Mouse (Mus musculus): Measurements from ENCODE around the gene Rbbp6. TPM values are rescaled to one million over a fixed set of nuclear protein-coding genes. Genes with fewer than 3 reads are reported as not detected.

Rbbp6 gene
- polyA plus RNA-seq, 2 experiments: 34.4 to 66.1 TPM

- no peak overlapping the region for H3K4me3 ChIP-seq (replicated peaks; ENCODE audit: low read length)
- no peaks in the 10 kb centered on the region for H3K27me3 ChIP-seq (ENCODE audit: control insufficient read depth, insufficient read depth, low read length)
- H3K9me3 ChIP-seq (ENCODE audit: control insufficient read depth, low read length): no peaks in the 10 kb centered on the region
- no peak overlapping the region for H3K27ac ChIP-seq (replicated peaks; ENCODE audit: low read depth, low read length)
- H3K4me1 ChIP-seq (ENCODE audit: control insufficient read depth, insufficient read depth, low read length): no peaks in the 10 kb centered on the region
- no peak overlapping the region for H3K4me2 ChIP-seq (replicated peaks; ENCODE audit: low read depth, low read length, severe bottlenecking)
- TF ChIP-seq POLR2A (IDR thresholded peaks at IDR 0.05; ENCODE audit: borderline replicate concordance, extremely low read depth, insufficient read depth, insufficient read length): no peak
- ATAC-seq (ENCODE audit: low FRiP score, low read depth) (no peak), DNase-seq (ENCODE audit: low spot score) (no peak)
- WGBS: 73% methylated on average over 9 of the region's 9 CpGs
- H3K9ac ChIP-seq (ENCODE audit: low read depth, low read length, severe bottlenecking): no peak overlapping the region
- H3K36me3 ChIP-seq (ENCODE audit: control insufficient read depth, insufficient read depth, low read length): no peaks in the 10 kb centered on the region
These were observed 59.6 kb downstream of the Rbbp6 start for GRCm38 (mm10) chr7:123025123-123025522.

- no peaks in the 10 kb centered on the region for H3K9me3 ChIP-seq (ENCODE audit: control insufficient read depth, low read length)
- H3K4me1 ChIP-seq (ENCODE audit: control insufficient read depth, insufficient read depth, low read length): peaks cover 8% of the 10 kb centered on the region
- H3K4me2 ChIP-seq (replicated peaks; ENCODE audit: low read depth, low read length, severe bottlenecking): peak overlapping the region; percentile 70
- DNase-seq (ENCODE audit: low spot score) (no peak), ATAC-seq (ENCODE audit: low FRiP score, low read depth) (no peak; the same call in 1 of the 2 replicates)
- H3K27ac ChIP-seq (replicated peaks; ENCODE audit: low read depth, low read length): no peak overlapping the region
- H3K9ac ChIP-seq (ENCODE audit: low read depth, low read length, severe bottlenecking): peak overlapping the region; percentile 38; the same call in 1 of the 2 replicates
- 17% methylated on average over 13 of the region's 13 CpGs for WGBS
- H3K36me3 ChIP-seq (ENCODE audit: control insufficient read depth, insufficient read depth, low read length): no peaks in the 10 kb centered on the region
- peak overlapping the region; percentile 35 for H3K4me3 ChIP-seq (replicated peaks; ENCODE audit: low read length)
- no peaks in the 10 kb centered on the region for H3K27me3 ChIP-seq (ENCODE audit: control insufficient read depth, insufficient read depth, low read length)
- TF ChIP-seq POLR2A (IDR thresholded peaks at IDR 0.05; ENCODE audit: borderline replicate concordance, extremely low read depth, insufficient read depth, insufficient read length): no peak
These were observed 64.8 kb downstream of the Rbbp6 start for GRCm38 (mm10) chr7:123030295-123030694.

DNA sequence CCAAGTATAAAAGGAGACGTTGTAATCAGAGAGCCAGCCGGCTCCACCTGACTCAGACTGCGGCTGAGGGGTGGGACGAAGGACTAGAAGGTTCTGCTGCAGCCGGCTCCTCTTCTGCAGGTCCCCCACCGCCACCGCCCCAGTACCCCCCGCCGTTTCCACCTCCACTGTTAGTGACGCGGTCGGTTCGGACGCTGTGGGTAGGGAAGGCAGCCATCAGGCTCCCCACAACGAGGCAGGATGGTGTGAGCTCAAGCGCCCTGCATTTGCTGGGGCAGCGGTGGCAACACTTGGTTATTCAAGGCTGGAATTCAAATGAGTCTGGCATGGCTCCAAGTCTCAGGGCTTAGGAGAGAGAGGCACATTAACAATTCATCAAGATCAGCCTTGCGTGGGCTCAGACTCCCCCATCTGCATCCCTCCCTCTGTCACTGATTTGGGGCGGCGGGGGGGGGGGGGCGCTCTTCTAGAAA, 65.3 kb downstream of the Rbbp6 start:
- Histone ChIP-seq H3K4me1 (ENCODE audit: control insufficient read depth, insufficient read depth, low read length) (peaks cover 8% of the 10 kb centered on the region), H3K27me3 (ENCODE audit: control insufficient read depth, insufficient read depth, low read length) (no peaks in the 10 kb centered on the region), H3K9me3 (ENCODE audit: control insufficient read depth, low read length) (no peaks in the 10 kb centered on the region), H3K36me3 (ENCODE audit: control insufficient read depth, insufficient read depth, low read length) (no peaks in the 10 kb centered on the region), H3K4me3 (replicated peaks; ENCODE audit: low read length) (peak overlapping the region; percentile 35), H3K9ac (ENCODE audit: low read depth, low read length, severe bottlenecking) (peak overlapping the region; percentile 38), H3K4me2 (replicated peaks; ENCODE audit: low read depth, low read length, severe bottlenecking) (peak overlapping the region; percentile 70), H3K27ac (replicated peaks; ENCODE audit: low read depth, low read length) (no peak overlapping the region)
- 0 out of 2 replicates have a peak, but pooled peaks have one; percentile 6 for TF ChIP-seq POLR2A (IDR thresholded peaks at IDR 0.05; ENCODE audit: borderline replicate concordance, extremely low read depth, insufficient read depth, insufficient read length)
- ATAC-seq (ENCODE audit: low FRiP score, low read depth) (peak; percentile 62), DNase-seq (ENCODE audit: low spot score) (peak; percentile 71)
- WGBS: under 1% methylated on average over 21 of the region's 21 CpGs

DNA sequence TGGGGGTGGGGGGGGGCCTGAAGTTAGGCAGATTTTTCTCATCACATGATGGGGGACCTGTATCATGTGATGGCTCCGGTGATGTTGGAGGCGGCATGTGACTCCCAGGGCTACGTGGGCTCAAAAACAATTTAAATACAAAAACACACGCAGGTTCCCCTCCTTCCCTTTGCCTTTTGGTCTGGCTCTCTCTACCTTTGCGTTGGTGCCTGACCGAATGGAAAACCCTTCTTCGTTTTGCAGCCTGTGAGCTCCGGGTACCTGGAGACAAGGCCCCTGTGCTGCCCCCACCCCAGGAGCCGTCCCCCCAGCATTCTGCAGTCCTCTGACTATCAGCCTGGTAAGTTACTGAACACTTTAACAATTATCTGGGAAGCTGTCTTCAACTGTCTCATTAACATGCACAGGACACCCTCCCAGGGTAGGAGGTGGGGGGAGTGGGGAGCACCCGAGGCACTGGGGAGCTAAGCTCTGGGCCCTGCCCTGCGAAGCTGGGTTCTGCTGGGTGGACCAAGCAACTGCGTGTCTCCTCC, 65.8 kb downstream of the Rbbp6 start:
- Histone ChIP-seq H3K4me2 (replicated peaks; ENCODE audit: low read depth, low read length, severe bottlenecking) (peak overlapping the region; percentile 70), H3K27me3 (ENCODE audit: control insufficient read depth, insufficient read depth, low read length) (no peaks in the 10 kb centered on the region), H3K9me3 (ENCODE audit: control insufficient read depth, low read length) (no peaks in the 10 kb centered on the region), H3K4me1 (ENCODE audit: control insufficient read depth, insufficient read depth, low read length) (peaks cover 8% of the 10 kb centered on the region), H3K36me3 (ENCODE audit: control insufficient read depth, insufficient read depth, low read length) (no peaks in the 10 kb centered on the region), H3K27ac (replicated peaks; ENCODE audit: low read depth, low read length) (0 out of 2 replicates have a peak overlapping the region, but pooled peaks have one; percentile 13), H3K9ac (ENCODE audit: low read depth, low read length, severe bottlenecking) (peak overlapping the region; percentile 38), H3K4me3 (replicated peaks; ENCODE audit: low read length) (peak overlapping the region; percentile 35)
- 4% methylated on average over 11 of the region's 12 CpGs for WGBS
- peak; percentile 76 for ATAC-seq (ENCODE audit: low FRiP score, low read depth)
- DNase-seq (ENCODE audit: low spot score): no peak
- no peak for TF ChIP-seq POLR2A (IDR thresholded peaks at IDR 0.05; ENCODE audit: borderline replicate concordance, extremely low read depth, insufficient read depth, insufficient read length)

DNA sequence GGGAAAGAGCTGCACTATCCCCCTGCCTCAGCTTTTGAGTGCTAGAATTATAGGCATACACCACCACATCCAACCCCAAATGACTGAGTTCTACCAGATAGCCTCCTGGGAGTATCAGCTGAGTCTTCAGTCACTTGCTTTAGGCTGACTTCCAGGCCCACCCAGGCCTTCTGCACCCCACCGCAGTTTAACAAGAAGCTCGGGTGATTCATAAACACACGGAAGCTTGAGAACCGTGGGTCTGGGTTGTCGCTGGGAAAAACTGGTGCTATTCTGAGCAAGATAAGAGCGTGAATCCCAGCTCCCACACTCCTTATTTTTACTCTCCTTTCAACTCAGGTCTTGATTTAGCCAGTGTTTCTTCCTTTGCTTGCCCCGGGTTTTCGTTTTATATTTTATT, 69.8 kb downstream of the Rbbp6 start:
- Histone ChIP-seq H3K4me1 (ENCODE audit: control insufficient read depth, insufficient read depth, low read length) (peaks cover 6% of the 10 kb centered on the region), H3K27me3 (ENCODE audit: control insufficient read depth, insufficient read depth, low read length) (no peaks in the 10 kb centered on the region), H3K4me2 (replicated peaks; ENCODE audit: low read depth, low read length, severe bottlenecking) (no peak overlapping the region), H3K9me3 (ENCODE audit: control insufficient read depth, low read length) (no peaks in the 10 kb centered on the region), H3K36me3 (ENCODE audit: control insufficient read depth, insufficient read depth, low read length) (no peaks in the 10 kb centered on the region), H3K9ac (ENCODE audit: low read depth, low read length, severe bottlenecking) (no peak overlapping the region), H3K27ac (replicated peaks; ENCODE audit: low read depth, low read length) (no peak overlapping the region), H3K4me3 (replicated peaks; ENCODE audit: low read length) (no peak overlapping the region)
- no peak for DNase-seq (ENCODE audit: low spot score)
- no peak for TF ChIP-seq POLR2A (IDR thresholded peaks at IDR 0.05; ENCODE audit: borderline replicate concordance, extremely low read depth, insufficient read depth, insufficient read length)
- no peak for ATAC-seq (ENCODE audit: low FRiP score, low read depth)
- 72% methylated on average over 8 of the region's 8 CpGs for WGBS
